In the genomic region with DNA sequence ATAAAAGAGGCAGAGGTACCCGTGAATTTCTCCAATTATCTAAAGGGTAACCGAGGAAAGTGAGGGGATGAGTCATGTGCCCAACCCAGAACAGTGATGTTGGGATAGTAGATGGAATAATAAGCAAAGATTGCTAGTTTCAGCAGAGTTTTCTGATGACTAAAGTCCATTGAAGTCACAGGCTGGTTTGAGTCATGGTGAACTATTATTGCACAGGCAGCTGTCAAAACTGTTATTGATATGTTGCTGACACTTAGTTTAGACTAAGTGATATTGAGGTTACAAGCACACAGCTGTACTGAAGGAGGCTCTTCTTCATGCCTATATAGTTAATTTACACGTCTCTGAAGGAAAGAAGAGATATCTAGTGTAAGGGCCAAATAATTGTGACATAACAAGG, we compare ENCODE assay signal across 35 mouse cellular contexts.
"Had no signal": no experiment of that assay in that cellular context is flagged by ENCODE, and none has a peak within 500 bp of the region (broad histone marks: within the 10 kb centered on the region; RNA-seq: fewer than 3 reads in every experiment).

No protein-coding gene starts in this region.

- H3K27me3 ChIP-seq: heart, embryonic 12.5 days; heart, embryonic 13.5 days; heart, embryonic 15.5 days; hindbrain, embryonic 13.5 days; hindbrain, embryonic 15.5 days; intestine, embryonic 15.5 days; kidney, embryonic 15.5 days had no signal

- ATAC-seq: hindbrain, embryonic 16.5 days; hindbrain, postnatal 0 days; inflammation-experienced regulatory T-cells, adult 6 months; intestine, embryonic 15.5 days; intestine, embryonic 16.5 days; intestine, postnatal 0 days had no signal

- DNase-seq: heart, postnatal 10 days; heart, postnatal 14 days; heart, postnatal 36 days; heart, postnatal 4 days; kidney, adult 11 months; kidney, adult 18-20 months; kidney, adult 2 months; kidney, adult 8-10 months; kidney, adult 9 months; kidney, postnatal 10 days; kidney, postnatal 14 days; kidney, postnatal 25 days; kidney, postnatal 36 days; kidney, postnatal 4 days; layer of hippocampus, adult 9-11 months; layer of hippocampus, postnatal 36 days had no signal

- H3K4me2 ChIP-seq: heart, embryonic 11.5 days; heart, embryonic 12.5 days; heart, embryonic 13.5 days; heart, embryonic 15.5 days; hindbrain, embryonic 13.5 days; hindbrain, embryonic 14.5 days; hindbrain, embryonic 15.5 days; intestine, embryonic 15.5 days; kidney, embryonic 15.5 days had no signal

- H3K9me3 ChIP-seq: heart, embryonic 10.5 days; heart, embryonic 12.5 days; heart, embryonic 13.5 days; heart, embryonic 15.5 days; hindbrain, embryonic 10.5 days; hindbrain, embryonic 13.5 days; hindbrain, embryonic 15.5 days; intestine, embryonic 15.5 days; kidney, embryonic 15.5 days had no signal

- H3K4me1 ChIP-seq: heart, embryonic 10.5 days; heart, embryonic 12.5 days; heart, embryonic 13.5 days; heart, embryonic 15.5 days; hindbrain, embryonic 10.5 days; hindbrain, embryonic 13.5 days; hindbrain, embryonic 15.5 days; intestine, embryonic 15.5 days; kidney, embryonic 15.5 days had no signal

- H3K36me3 ChIP-seq: heart, embryonic 10.5 days; heart, embryonic 12.5 days; heart, embryonic 13.5 days; heart, embryonic 15.5 days; hindbrain, embryonic 10.5 days; hindbrain, embryonic 13.5 days; hindbrain, embryonic 15.5 days; intestine, embryonic 15.5 days; kidney, embryonic 15.5 days had no signal

- H3K9ac ChIP-seq: heart, embryonic 12.5 days; heart, embryonic 13.5 days; heart, embryonic 15.5 days; hindbrain, embryonic 13.5 days; hindbrain, embryonic 14.5 days; hindbrain, embryonic 15.5 days; intestine, embryonic 15.5 days; kidney, embryonic 15.5 days had no signal

- H3K4me3 ChIP-seq: heart, embryonic 10.5 days; heart, embryonic 12.5 days; heart, embryonic 13.5 days; heart, embryonic 15.5 days; hindbrain, embryonic 10.5 days; hindbrain, embryonic 13.5 days; hindbrain, embryonic 15.5 days; intestine, embryonic 15.5 days; kidney, embryonic 15.5 days; layer of hippocampus, adult 2 months; left cerebral cortex, adult 2 months had no signal

- H3K27ac ChIP-seq: heart, embryonic 10.5 days; heart, embryonic 13.5 days; heart, embryonic 15.5 days; hindbrain, embryonic 10.5 days; hindbrain, embryonic 13.5 days; hindbrain, embryonic 14.5 days; hindbrain, embryonic 15.5 days; hindbrain, postnatal 0 days; intestine, embryonic 15.5 days; kidney, embryonic 15.5 days; kidney, postnatal 0 days; layer of hippocampus, adult 2 months; left cerebral cortex, adult 2 months had no signal
